Mouse (Mus musculus) cerebellum, adult 2 months (tissue): ENCODE measurements around the gene Ros1. TPM values are rescaled to one million over a fixed set of nuclear protein-coding genes. Genes with fewer than 3 reads are reported as not detected.

Experiments
- DNase-seq, 2 experiments: peaks; one replicate each; pipeline ENCODE4 v3.0.0; 2021
- H3K27ac ChIP-seq: fragments of 200-500 bp; 2 replicates; pipeline ENCODE4 v1.5.1; 2012; ENCODE audit warnings: low read length, control low read depth, inconsistent platforms; ENCODE audit not compliant: insufficient read depth
- H3K27me3 ChIP-seq: fragments of 200-500 bp; 2 replicates; pipeline ENCODE4 v1.6.1; 2012; ENCODE audit warnings: inconsistent platforms, mild to moderate bottlenecking, low read length, moderate library complexity; ENCODE audit not compliant: control insufficient read depth, insufficient read depth
- H3K4me1 ChIP-seq: fragments of 200-500 bp; 2 replicates; pipeline ENCODE4 v1.6.1; 2011; ENCODE audit warnings: low read length; ENCODE audit not compliant: control insufficient read depth, insufficient read depth
- H3K4me3 ChIP-seq: fragments of 200-500 bp; replicated peaks from 2 replicates; pipeline ENCODE3; 2011; ENCODE audit warnings: mild to moderate bottlenecking, low read depth, low read length, control low read depth; ENCODE audit not compliant: insufficient read depth
- CTCF ChIP-seq: fragments of 200-500 bp; IDR thresholded peaks from 2 replicates; pipeline ENCODE4 v1.5.1; 2011; ENCODE audit warnings: low read depth, mild to moderate bottlenecking, control low read depth, low read length, moderate library complexity, borderline replicate concordance; ENCODE audit not compliant: insufficient read depth
- POLR2A ChIP-seq: fragments of 200-500 bp; IDR thresholded peaks from 2 replicates; pipeline ENCODE4 v1.6.1; 2011; ENCODE audit warnings: low read length, control low read depth, borderline replicate concordance; ENCODE audit not compliant: insufficient read depth
- WGBS: fragments of 180-500 bp; shearing (Covaris S2); methylation state at CpG from one replicate; pipeline ENCODE4 v1.1.7; 2018; 5-methylcytosine and 5-hydroxymethylcytosine counted together
- polyA plus RNA-seq: library from polyadenylated mRNA; depleted of rRNA; stranded (reverse); fragments of >200 nt; gene quantifications from 2 replicates; pipeline ENCODE4 v1.2.3, GENCODE M21; 2012

The Ros1 gene
- polyA plus RNA-seq, 1 experiment: not detected

- H3K4me1 ChIP-seq: no peaks in the 10 kb centered on the region
- WGBS: 63% methylated on average over 5 of the region's 5 CpGs
- DNase-seq: no peak
- no peaks in the 10 kb centered on the region for H3K27me3 ChIP-seq
- no peak for TF ChIP-seq POLR2A
- TF ChIP-seq CTCF: no peak
- no peak overlapping the region for H3K4me3 ChIP-seq
- no peak overlapping the region for H3K27ac ChIP-seq
Measured at GRCm38 (mm10) chr10:52043086-52043485, 152.0 kb downstream of the Ros1 start.

GRCm38 (mm10) chr10:52039392-52039791 lies 155.7 kb downstream of the Ros1 start:
- H3K4me3 ChIP-seq: no peak overlapping the region
- DNase-seq: no peak
- H3K27me3 ChIP-seq: no peaks in the 10 kb centered on the region
- H3K27ac ChIP-seq: no peak overlapping the region
- TF ChIP-seq CTCF (no peak), POLR2A (no peak)
- no peaks in the 10 kb centered on the region for H3K4me1 ChIP-seq
- 79% methylated on average over 1 of the region's 1 CpGs for WGBS

- no peak overlapping the region for H3K4me3 ChIP-seq
- TF ChIP-seq CTCF: no peak
- no peak for TF ChIP-seq POLR2A
- H3K27ac ChIP-seq: no peak overlapping the region
- no peaks in the 10 kb centered on the region for H3K4me1 ChIP-seq
- no peaks in the 10 kb centered on the region; the same call in 1 of the 2 replicates for H3K27me3 ChIP-seq
- no peak for DNase-seq
Measured at GRCm38 (mm10) chr10:52033729-52034128, 161.3 kb downstream of the Ros1 start.

- no peak for TF ChIP-seq POLR2A
- TF ChIP-seq CTCF: no peak
- WGBS: 3% methylated on average over 10 of the region's 10 CpGs
- Histone ChIP-seq H3K4me1 (no peaks in the 10 kb centered on the region), H3K4me3 (no peak overlapping the region), H3K27ac (no peak overlapping the region), H3K27me3 (peaks cover 4% of the 10 kb centered on the region; the same call in 1 of the 2 replicates)
- no peak for DNase-seq
Measured at GRCm38 (mm10) chr10:52029421-52030080, 165.5 kb downstream of the Ros1 start.

GRCm38 (mm10) chr10:52028561-52029370 lies 166.3 kb downstream of the Ros1 start:
- Histone ChIP-seq H3K27ac (no peak overlapping the region), H3K27me3 (peaks cover 4% of the 10 kb centered on the region; the same call in 1 of the 2 replicates), H3K4me3 (no peak overlapping the region), H3K4me1 (no peaks in the 10 kb centered on the region)
- no peak for DNase-seq
- TF ChIP-seq POLR2A (no peak), CTCF (no peak)
- WGBS: 5% methylated on average over 11 of the region's 11 CpGs

- TF ChIP-seq CTCF (no peak), POLR2A (no peak)
- H3K27me3 ChIP-seq: peaks cover 4% of the 10 kb centered on the region; the same call in 1 of the 2 replicates
- no peak overlapping the region for H3K4me3 ChIP-seq
- no peak overlapping the region for H3K27ac ChIP-seq
- 4% methylated on average over 68 of the region's 68 CpGs for WGBS
- no peaks in the 10 kb centered on the region for H3K4me1 ChIP-seq
- DNase-seq: no peak
Measured at GRCm38 (mm10) chr10:52027161-52028035, 167.6 kb downstream of the Ros1 start.

- H3K27me3 ChIP-seq: peaks cover 4% of the 10 kb centered on the region; the same call in 1 of the 2 replicates
- no peaks in the 10 kb centered on the region for H3K4me1 ChIP-seq
- no peak for DNase-seq
- 43% methylated on average over 7 of the region's 7 CpGs for WGBS
- H3K27ac ChIP-seq: no peak overlapping the region
- TF ChIP-seq CTCF: no peak
- no peak for TF ChIP-seq POLR2A
- H3K4me3 ChIP-seq: no peak overlapping the region
Measured at GRCm38 (mm10) chr10:52025821-52026220, 169.2 kb downstream of the Ros1 start.

- TF ChIP-seq CTCF (no peak), POLR2A (no peak)
- Histone ChIP-seq H3K4me1 (no peaks in the 10 kb centered on the region), H3K27me3 (peaks cover 6% of the 10 kb centered on the region; the same call in 1 of the 2 replicates), H3K4me3 (no peak overlapping the region), H3K27ac (no peak overlapping the region)
- DNase-seq: no peak
- WGBS: 13% methylated on average over 1 of the region's 1 CpGs
Measured at GRCm38 (mm10) chr10:52025291-52025690, 169.8 kb downstream of the Ros1 start.
